In the genomic region with DNA sequence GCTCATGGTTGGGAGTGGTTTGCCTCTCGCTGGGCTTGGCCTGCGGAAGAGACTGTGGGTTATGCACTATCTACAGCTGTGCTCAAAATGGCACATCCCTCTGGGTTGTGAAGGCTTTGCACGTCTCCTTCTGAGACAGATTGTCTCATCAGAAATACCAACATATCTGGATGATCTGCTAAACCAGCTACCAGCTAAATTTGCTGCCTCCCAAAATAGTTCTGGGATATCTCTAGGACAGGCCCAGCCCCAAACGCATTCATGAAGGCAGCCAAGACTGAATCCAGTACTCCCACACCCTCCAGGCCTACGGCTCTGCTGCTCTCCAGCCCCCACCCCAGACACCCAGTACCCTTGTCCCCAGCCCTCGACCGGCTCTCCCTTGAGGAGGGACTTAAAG, we compare ENCODE assay signal across 16 mouse cellular contexts.
DNase-seq lines count a peak whose midpoint lies in the region; TF ChIP-seq lines count a peak whose summit lies in the region.
"Had no signal": no experiment of that assay in that cellular context is flagged by ENCODE, and none has a peak within 500 bp of the region (broad histone marks: within the 10 kb centered on the region; RNA-seq: fewer than 3 reads in every experiment).

No protein-coding gene starts in this region.

- WGBS in midbrain, embryonic 10.5 days = 90% methylated on average over 7 of the region's 7 CpGs

- H3K36me3 ChIP-seq in myocyte (ENCODE audit: control insufficient read depth, insufficient read depth) = no peaks in the 10 kb centered on the region
- H3K36me3 ChIP-seq in midbrain, embryonic 10.5 days = no peaks in the 10 kb centered on the region
- H3K36me3 ChIP-seq: heart, embryonic 10.5 days; midbrain, embryonic 15.5 days had no signal

- no peak for TF ChIP-seq POLR2A in myocyte (IDR thresholded peaks at IDR 0.05; ENCODE audit: insufficient read length, low read depth)

- no peak overlapping the region for H3K27ac ChIP-seq in midbrain, embryonic 10.5 days (replicated peaks)
- H3K27ac ChIP-seq: heart, embryonic 10.5 days; liver, embryonic 14.5 days; midbrain, embryonic 15.5 days had no signal

- H3ac ChIP-seq in myocyte (ENCODE audit: control insufficient read depth, insufficient read length) = no peak overlapping the region

- peaks cover 10% of the 10 kb centered on the region; the same call in 1 of the 2 replicates for H3K9me3 ChIP-seq in midbrain, embryonic 10.5 days (replicated peaks)
- H3K9me3 ChIP-seq: heart, embryonic 10.5 days had no signal

- H3K27me3 ChIP-seq in myocyte (ENCODE audit: control insufficient read depth, insufficient read depth, insufficient read length) = no peaks in the 10 kb centered on the region
- H3K27me3 ChIP-seq in midbrain, embryonic 10.5 days (ENCODE audit: low read depth, poor library complexity, severe bottlenecking) = peaks cover 10% of the 10 kb centered on the region; the same call in 1 of the 2 replicates
- H3K27me3 ChIP-seq: midbrain, embryonic 15.5 days had no signal

- H3K79me2 ChIP-seq in myocyte (ENCODE audit: control insufficient read depth, insufficient read depth) = no peaks in the 10 kb centered on the region

- peak overlapping the region; percentile 26 for H3K4me2 ChIP-seq in myocyte (ENCODE audit: low read depth)
- H3K4me2 ChIP-seq: midbrain, embryonic 15.5 days had no signal

- no peak overlapping the region for H3K4me3 ChIP-seq in myocyte
- no peak overlapping the region for H3K4me3 ChIP-seq in midbrain, embryonic 10.5 days
- H3K4me3 ChIP-seq: erythroblast, embryonic 14.5 days; heart, embryonic 10.5 days; midbrain, embryonic 15.5 days had no signal

- 0 out of 2 replicates have a peak, but pooled peaks cover 2% of the 10 kb centered on the region for H3K4me1 ChIP-seq in midbrain, embryonic 10.5 days
- H3K4me1 ChIP-seq: midbrain, embryonic 15.5 days had no signal

- DNase-seq in layer of hippocampus, adult 9-11 months = peak; percentile 14
- no peak for DNase-seq in layer of hippocampus, postnatal 25 days (ENCODE audit: extremely low spot score in 1 of 2, low spot score in 1 of 2)
- DNase-seq in left cerebral cortex, adult 18-20 months (ENCODE audit: low spot score in 2 of 2) = peak; percentile 21 to 61
- peak; percentile 79 for DNase-seq in telencephalon, adult 2 months (ENCODE audit: low read depth, low spot score)
- no peak for DNase-seq in kidney, adult 9 months
- DNase-seq in midbrain, embryonic 10.5 days (ENCODE audit: low spot score) = no peak
- DNase-seq: adrenal gland, postnatal 10 days; B cell, adult 2 months; cerebellum, adult 11-12 months; cerebellum, postnatal 36 days; heart, postnatal 4 days had no signal

TF ChIP-seq in myocyte, 11 proteins besides CTCF, POLR2A, EP300 and RAD21:
- no peak for TF ChIP-seq POLR2AphosphoS2 (IDR thresholded peaks at IDR 0.05; ENCODE audit: insufficient read length, low read depth)
- peak in 2 of 3 experiments; percentile 69 to 80 for TF ChIP-seq MYOG (IDR thresholded peaks at IDR 0.05; ENCODE audit: control insufficient read depth in 1 of 3, insufficient read depth in 1 of 3, insufficient read length in 2 of 3, low read depth in 2 of 3)
- TF ChIP-seq E2F4 (IDR thresholded peaks at IDR 0.05; ENCODE audit: insufficient read depth) = no peak
- peak; percentile 25 for TF ChIP-seq TCF3 (IDR thresholded peaks at IDR 0.05; ENCODE audit: insufficient read length, low read depth)
- TF ChIP-seq USF1 (IDR thresholded peaks at IDR 0.05; ENCODE audit: low read depth) = no peak
- TF ChIP-seq MYOD1 (IDR thresholded peaks at IDR 0.05; ENCODE audit: control insufficient read depth in 1 of 3, insufficient read length in 2 of 3, low read depth in 2 of 3) = peak in 1 of 3 experiments; percentile 65
TF ChIP-seq in myocyte: peak in this region for 3.

Comparison
In these comparisons a context has a peak if more than half of its experiments do, and no peak if none do; other contexts are left out.
1. DNase-seq: peak in layer of hippocampus, adult 9-11 months (single experiment), left cerebral cortex, adult 18-20 months (2 of 2) and telencephalon, adult 2 months (single experiment); none in layer of hippocampus, postnatal 25 days (0 of 2), kidney, adult 9 months (single experiment) and midbrain, embryonic 10.5 days (single experiment).